Mouse (Mus musculus): ENCODE data around the gene Tspan18. TPM values are rescaled to one million over a fixed set of nuclear protein-coding genes. Genes with fewer than 3 reads are reported as not detected.

Tspan18 gene
- total RNA-seq, 1 experiment = 1.4 TPM

- H3K9ac ChIP-seq (ENCODE audit: insufficient read depth, low read depth, low read length, poor library complexity, severe bottlenecking) = no peak overlapping the region
- TF ChIP-seq CHD2 (IDR thresholded peaks at IDR 0.05; ENCODE audit: low read depth, low read length) (no peak), HCFC1 (IDR thresholded peaks at IDR 0.05; ENCODE audit: borderline replicate concordance, insufficient read depth, low read length) (no peak), MAFK (IDR thresholded peaks at IDR 0.05; ENCODE audit: insufficient read depth, low read depth, low read length) (no peak), ZC3H11A (IDR thresholded peaks at IDR 0.05; ENCODE audit: borderline replicate concordance, low read depth, low read length) (no peak), ZNF384 (IDR thresholded peaks at IDR 0.05; ENCODE audit: low read depth, low read length) (no peak)
- no peaks in the 10 kb centered on the region for H3K36me3 ChIP-seq (ENCODE audit: control insufficient read depth, insufficient read depth, low read length, poor library complexity, severe bottlenecking)
- H3K4me3 ChIP-seq (ENCODE audit: insufficient read depth in 1 of 2, low read depth in 1 of 2, low read length in 2 of 2, poor library complexity in 1 of 2, severe bottlenecking in 1 of 2) = no peak overlapping the region
- no peak for DNase-seq (ENCODE audit: low read depth, low spot score)
- in situ Hi-C loops (cut with MboI; ENCODE audit: low sequenced_read_pairs in 2 of 2, unreplicated experiment in 2 of 2) = no loop called here
- no peak overlapping the region for H3K27ac ChIP-seq (ENCODE audit: insufficient read depth, low read depth, low read length, poor library complexity, severe bottlenecking)
- H3K4me1 ChIP-seq (ENCODE audit: control insufficient read depth in 2 of 2, insufficient read depth in 2 of 2, low read length in 2 of 2, poor library complexity in 1 of 2) = no peaks in the 10 kb centered on the region; a peak in 1 of 4 replicates
- no peaks in the 10 kb centered on the region for H3K9me3 ChIP-seq (ENCODE audit: control insufficient read depth, insufficient read depth, low read depth, low read length)
Observed at GRCm38 (mm10) chr2:93290345-93291118, 43.8 kb downstream of the Tspan18 start.

- H3K27ac ChIP-seq (ENCODE audit: insufficient read depth, low read depth, low read length, poor library complexity, severe bottlenecking) = no peak overlapping the region
- H3K36me3 ChIP-seq (ENCODE audit: control insufficient read depth, insufficient read depth, low read length, poor library complexity, severe bottlenecking) = no peaks in the 10 kb centered on the region
- H3K4me3 ChIP-seq (ENCODE audit: insufficient read depth in 1 of 2, low read depth in 1 of 2, low read length in 2 of 2, poor library complexity in 1 of 2, severe bottlenecking in 1 of 2) = no peak overlapping the region
- DNase-seq (ENCODE audit: low read depth, low spot score) = no peak
- H3K9ac ChIP-seq (ENCODE audit: insufficient read depth, low read depth, low read length, poor library complexity, severe bottlenecking) = no peak overlapping the region
- in situ Hi-C loops (cut with MboI; ENCODE audit: low sequenced_read_pairs in 2 of 2, unreplicated experiment in 2 of 2) = no loop called here
- no peaks in the 10 kb centered on the region for H3K9me3 ChIP-seq (ENCODE audit: control insufficient read depth, insufficient read depth, low read depth, low read length)
- no peaks in the 10 kb centered on the region; a peak in 1 of 4 replicates for H3K4me1 ChIP-seq (ENCODE audit: control insufficient read depth in 2 of 2, insufficient read depth in 2 of 2, low read length in 2 of 2, poor library complexity in 1 of 2)
- TF ChIP-seq CHD2 (IDR thresholded peaks at IDR 0.05; ENCODE audit: low read depth, low read length) (no peak), ZNF384 (IDR thresholded peaks at IDR 0.05; ENCODE audit: low read depth, low read length) (no peak), ZC3H11A (IDR thresholded peaks at IDR 0.05; ENCODE audit: borderline replicate concordance, low read depth, low read length) (no peak), HCFC1 (IDR thresholded peaks at IDR 0.05; ENCODE audit: borderline replicate concordance, insufficient read depth, low read length) (no peak), MAFK (IDR thresholded peaks at IDR 0.05; ENCODE audit: insufficient read depth, low read depth, low read length) (no peak)
Observed at GRCm38 (mm10) chr2:93289161-93289560, 45.1 kb downstream of the Tspan18 start.

- TF ChIP-seq ZC3H11A (IDR thresholded peaks at IDR 0.05; ENCODE audit: borderline replicate concordance, low read depth, low read length) = no peak
- TF ChIP-seq MAFK (IDR thresholded peaks at IDR 0.05; ENCODE audit: insufficient read depth, low read depth, low read length) = no peak
- TF ChIP-seq HCFC1 (IDR thresholded peaks at IDR 0.05; ENCODE audit: borderline replicate concordance, insufficient read depth, low read length) = no peak
- no peak for TF ChIP-seq ZNF384 (IDR thresholded peaks at IDR 0.05; ENCODE audit: low read depth, low read length)
- no peak for TF ChIP-seq CHD2 (IDR thresholded peaks at IDR 0.05; ENCODE audit: low read depth, low read length)
- H3K9me3 ChIP-seq (ENCODE audit: control insufficient read depth, insufficient read depth, low read depth, low read length) = no peaks in the 10 kb centered on the region
- H3K4me1 ChIP-seq (ENCODE audit: control insufficient read depth in 2 of 2, insufficient read depth in 2 of 2, low read length in 2 of 2, poor library complexity in 1 of 2) = no peaks in the 10 kb centered on the region; a peak in 1 of 4 replicates
- in situ Hi-C loops (cut with MboI; ENCODE audit: low sequenced_read_pairs in 2 of 2, unreplicated experiment in 2 of 2) = no loop called here
- H3K4me3 ChIP-seq (ENCODE audit: insufficient read depth in 1 of 2, low read depth in 1 of 2, low read length in 2 of 2, poor library complexity in 1 of 2, severe bottlenecking in 1 of 2) = no peak overlapping the region
- no peak for DNase-seq (ENCODE audit: low read depth, low spot score)
- no peak overlapping the region for H3K9ac ChIP-seq (ENCODE audit: insufficient read depth, low read depth, low read length, poor library complexity, severe bottlenecking)
- no peaks in the 10 kb centered on the region for H3K36me3 ChIP-seq (ENCODE audit: control insufficient read depth, insufficient read depth, low read length, poor library complexity, severe bottlenecking)
- H3K27ac ChIP-seq (ENCODE audit: insufficient read depth, low read depth, low read length, poor library complexity, severe bottlenecking) = no peak overlapping the region
Observed at GRCm38 (mm10) chr2:93287348-93287747, 47.0 kb downstream of the Tspan18 start.

GRCm38 (mm10) chr2:93286742-93287141 is 47.6 kb downstream of the Tspan18 start:
- TF ChIP-seq CHD2 (IDR thresholded peaks at IDR 0.05; ENCODE audit: low read depth, low read length) (no peak), ZNF384 (IDR thresholded peaks at IDR 0.05; ENCODE audit: low read depth, low read length) (no peak), ZC3H11A (IDR thresholded peaks at IDR 0.05; ENCODE audit: borderline replicate concordance, low read depth, low read length) (no peak), HCFC1 (IDR thresholded peaks at IDR 0.05; ENCODE audit: borderline replicate concordance, insufficient read depth, low read length) (no peak), MAFK (IDR thresholded peaks at IDR 0.05; ENCODE audit: insufficient read depth, low read depth, low read length) (no peak)
- no peaks in the 10 kb centered on the region; a peak in 1 of 4 replicates for H3K4me1 ChIP-seq (ENCODE audit: control insufficient read depth in 2 of 2, insufficient read depth in 2 of 2, low read length in 2 of 2, poor library complexity in 1 of 2)
- no peak overlapping the region for H3K27ac ChIP-seq (ENCODE audit: insufficient read depth, low read depth, low read length, poor library complexity, severe bottlenecking)
- no peak for DNase-seq (ENCODE audit: low read depth, low spot score)
- no peaks in the 10 kb centered on the region for H3K36me3 ChIP-seq (ENCODE audit: control insufficient read depth, insufficient read depth, low read length, poor library complexity, severe bottlenecking)
- in situ Hi-C loops (cut with MboI; ENCODE audit: low sequenced_read_pairs in 2 of 2, unreplicated experiment in 2 of 2) = no loop called here
- no peak overlapping the region for H3K4me3 ChIP-seq (ENCODE audit: insufficient read depth in 1 of 2, low read depth in 1 of 2, low read length in 2 of 2, poor library complexity in 1 of 2, severe bottlenecking in 1 of 2)
- H3K9ac ChIP-seq (ENCODE audit: insufficient read depth, low read depth, low read length, poor library complexity, severe bottlenecking) = no peak overlapping the region
- H3K9me3 ChIP-seq (ENCODE audit: control insufficient read depth, insufficient read depth, low read depth, low read length) = no peaks in the 10 kb centered on the region
